Mouse (Mus musculus): ENCODE results near the gene Fbxo40.

Fbxo40 gene

GRCm38 (mm10) chr16:36921067-36921613, 69.1 kb downstream of the Fbxo40 start:
- DNase-seq: no peak

- DNase-seq: no peak
Observed at GRCm38 (mm10) chr16:36920410-36920809, 69.9 kb downstream of the Fbxo40 start.

GRCm38 (mm10) chr16:36918505-36918904, 71.8 kb downstream of the Fbxo40 start:
- no peak for DNase-seq

GRCm38 (mm10) chr16:36914195-36914594, 76.1 kb downstream of the Fbxo40 start:
- DNase-seq: no peak

Measured in liver (tissue).